Mouse (Mus musculus) liver, adult 2 months (tissue): ENCODE measurements around the gene Cd6.

Source experiments
- CTCF ChIP-seq: fragments of 200-500 bp; IDR thresholded peaks from 2 replicates; pipeline ENCODE4 v1.5.1; 2011; ENCODE audit warnings: low read depth, low read length, control low read depth
- POLR2A ChIP-seq: fragments of 200-500 bp; IDR thresholded peaks from 2 replicates; pipeline ENCODE4 v1.6.1; 2011; ENCODE audit warnings: low read length, control low read depth; ENCODE audit not compliant: insufficient read depth; ENCODE audit errors: extremely low read depth

GRCm38 (mm10) chr19:10774141-10774540, 55.7 kb downstream of the Cd6 start:
- no peak for TF ChIP-seq CTCF
- TF ChIP-seq POLR2A: no peak
